Mouse (Mus musculus) stomach, postnatal 0 days (tissue): Measurements from ENCODE around the gene Heatr5b. TPM values are rescaled to one million over a fixed set of nuclear protein-coding genes. Genes with fewer than 3 reads are reported as not detected.

Experiments
- ATAC-seq: fragments of 200-750 bp; cut with Nextera tagmentation; 2 replicates; pipeline ENCODE4 v1.8.0; 2017; ENCODE audit not compliant: low FRiP score, low TSS enrichment
- DNase-seq: peaks from one replicate; pipeline ENCODE4 v3.0.0-alpha.2; 2016; ENCODE audit warnings: low spot score
- H3K27ac ChIP-seq: fragments of 300-500 bp; sonication (generic); replicated peaks from 2 replicates; pipeline ENCODE4 v1.5.1; 2014; ENCODE audit warnings: mild to moderate bottlenecking, control low read depth
- H3K27me3 ChIP-seq: fragments of 300-500 bp; sonication (generic); 2 replicates; pipeline ENCODE4 v1.6.1; 2014; ENCODE audit warnings: low read length; ENCODE audit not compliant: control insufficient read depth, insufficient read depth
- H3K36me3 ChIP-seq: fragments of 300-500 bp; sonication (generic); 2 replicates; pipeline ENCODE4 v1.6.1; 2014; ENCODE audit warnings: low read length, mixed read lengths; ENCODE audit not compliant: control insufficient read depth, insufficient read depth
- H3K4me1 ChIP-seq: fragments of 300-500 bp; sonication (generic); replicated peaks from 2 replicates; pipeline ENCODE4 v1.6.1; 2014; ENCODE audit warnings: antibody characterized with exemption; ENCODE audit not compliant: control insufficient read depth, insufficient read depth
- H3K4me2 ChIP-seq: fragments of 300-500 bp; sonication (generic); replicated peaks from 2 replicates; pipeline ENCODE4 v1.6.1; 2014; ENCODE audit warnings: low read depth, mild to moderate bottlenecking, control low read depth, moderate library complexity
- H3K4me3 ChIP-seq: fragments of 300-500 bp; sonication (generic); 2 replicates; pipeline ENCODE4 v1.5.1; 2014; ENCODE audit warnings: low read depth, low read length, control low read depth
- H3K9ac ChIP-seq: fragments of 300-500 bp; sonication (generic); 2 replicates; pipeline ENCODE4 v1.6.1; 2014; ENCODE audit warnings: mild to moderate bottlenecking, low read length, control low read depth, mixed read lengths
- H3K9me3 ChIP-seq: fragments of 300-500 bp; sonication (generic); 2 replicates; pipeline ENCODE4 v1.6.1; 2016; ENCODE audit warnings: low read length; ENCODE audit not compliant: control insufficient read depth
- CTCF ChIP-seq: IDR thresholded peaks from 2 replicates; pipeline ENCODE4 v1.5.1; 2016; ENCODE audit warnings: antibody characterized with exemption, low read depth, mild to moderate bottlenecking, moderate library complexity
- EP300 ChIP-seq: optimal IDR thresholded peaks from 2 replicates; pipeline ENCODE3; 2016; ENCODE audit warnings: antibody characterized with exemption
- WGBS: fragments of 180-500 bp; shearing (Covaris S2); extraction: QIAGEN DNeasy Blood & Tissue Kit; methylation state at CpG from one replicate; pipeline ENCODE4 v1.1.7; 2014; 5-methylcytosine and 5-hydroxymethylcytosine counted together
- polyA plus RNA-seq: library from polyadenylated mRNA; unstranded; fragments of >200 nt; fragmentation: Nextera tagmentation; extraction: Ambion mirVana; gene quantifications from 2 replicates; pipeline ENCODE4 v1.2.1, GENCODE M21; 2015

Gene Heatr5b
- polyA plus RNA-seq, 1 experiment from 2014 or later: 3.7 TPM

- Histone ChIP-seq H3K27ac (no peak overlapping the region), H3K4me3 (no peak overlapping the region), H3K4me1 (no peaks in the 10 kb centered on the region), H3K4me2 (no peak overlapping the region), H3K9me3 (no peaks in the 10 kb centered on the region), H3K36me3 (peaks cover 10% of the 10 kb centered on the region), H3K9ac (no peak overlapping the region), H3K27me3 (no peaks in the 10 kb centered on the region)
- DNase-seq (no peak), ATAC-seq (no peak)
- TF ChIP-seq EP300 (no peak), CTCF (no peak)
- 61% methylated on average over 7 of the region's 7 CpGs for WGBS
Measured at GRCm38 (mm10) chr17:78766084-78766483, 69.1 kb downstream of the Heatr5b start.

DNA sequence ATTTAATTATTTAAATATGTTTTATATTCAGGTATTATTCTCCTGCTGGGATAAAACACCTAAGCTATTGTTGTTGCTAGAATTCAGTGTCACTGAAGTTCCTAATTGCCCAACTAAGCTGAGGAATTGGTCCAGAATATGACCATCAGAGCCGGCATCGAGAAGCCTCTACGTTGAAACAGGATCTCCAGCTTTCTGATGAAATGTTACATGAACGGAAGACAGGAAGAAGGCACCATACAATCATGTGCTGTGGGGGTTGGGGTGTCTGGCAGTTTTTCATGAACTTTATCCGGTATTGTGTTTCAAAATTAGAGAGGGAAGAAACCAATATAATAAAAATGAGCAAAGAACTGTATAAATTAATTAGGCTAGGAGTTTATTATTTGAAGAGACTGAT, 71.9 kb downstream of the Heatr5b start:
- no peaks in the 10 kb centered on the region for H3K27me3 ChIP-seq
- peaks cover 9% of the 10 kb centered on the region for H3K36me3 ChIP-seq
- WGBS: 87% methylated on average over 5 of the region's 5 CpGs
- H3K4me1 ChIP-seq: no peaks in the 10 kb centered on the region
- no peak overlapping the region for H3K4me3 ChIP-seq
- no peak overlapping the region for H3K9ac ChIP-seq
- ATAC-seq (no peak), DNase-seq (no peak)
- H3K4me2 ChIP-seq: no peak overlapping the region
- H3K27ac ChIP-seq: no peak overlapping the region
- TF ChIP-seq CTCF (no peak), EP300 (no peak)
- no peaks in the 10 kb centered on the region for H3K9me3 ChIP-seq

DNA sequence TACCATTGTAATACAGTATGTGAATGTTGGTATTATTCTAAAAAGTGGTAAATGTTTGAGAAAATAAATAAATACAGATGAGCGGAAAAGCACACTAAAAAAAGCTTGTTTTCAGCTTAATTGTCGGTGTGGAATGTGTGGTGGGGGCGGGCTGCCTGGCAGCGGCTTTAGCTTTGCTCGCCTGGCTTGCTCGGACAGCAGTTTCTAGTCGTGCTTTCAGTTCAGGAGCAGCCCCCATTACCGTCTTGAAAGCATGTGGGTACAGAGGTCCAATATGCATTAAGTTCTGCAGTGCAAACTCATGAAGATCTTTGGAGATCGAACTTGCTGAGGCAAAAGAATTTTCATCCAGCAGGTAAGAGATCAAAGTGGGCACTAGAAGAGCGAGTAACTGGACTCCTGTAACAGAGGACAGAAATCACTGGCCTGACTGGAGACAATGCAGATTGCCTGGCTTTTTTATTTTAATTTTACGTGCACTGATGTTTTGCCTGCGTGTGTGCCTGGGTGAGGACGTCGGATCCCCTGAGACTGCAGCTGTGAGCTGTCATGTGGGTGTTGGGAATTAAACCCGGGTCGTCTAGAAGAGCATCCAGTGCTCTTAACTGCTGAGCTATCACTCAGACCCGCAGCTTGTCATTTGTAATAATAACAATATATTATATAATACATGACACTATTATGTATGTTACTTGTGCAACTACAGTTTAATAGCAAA, 82.1 kb downstream of the Heatr5b start:
- Histone ChIP-seq H3K27me3 (no peaks in the 10 kb centered on the region), H3K36me3 (0 out of 2 replicates have a peak, but pooled peaks cover 2% of the 10 kb centered on the region), H3K9me3 (no peaks in the 10 kb centered on the region), H3K27ac (no peak overlapping the region), H3K4me3 (no peak overlapping the region), H3K4me2 (no peak overlapping the region), H3K4me1 (no peaks in the 10 kb centered on the region), H3K9ac (no peak overlapping the region)
- 63% methylated on average over 17 of the region's 17 CpGs for WGBS
- DNase-seq (no peak), ATAC-seq (no peak)
- TF ChIP-seq EP300 (no peak), CTCF (no peak)

GRCm38 (mm10) chr17:78752064-78752463, 83.1 kb downstream of the Heatr5b start:
- H3K4me3 ChIP-seq: no peak overlapping the region
- no peaks in the 10 kb centered on the region for H3K4me1 ChIP-seq
- DNase-seq: no peak
- no peaks in the 10 kb centered on the region for H3K27me3 ChIP-seq
- 0 out of 2 replicates have a peak, but pooled peaks cover 2% of the 10 kb centered on the region for H3K36me3 ChIP-seq
- no peak overlapping the region for H3K9ac ChIP-seq
- peak; percentile 18; the same call in 1 of the 2 replicates for TF ChIP-seq CTCF
- TF ChIP-seq EP300: no peak
- WGBS: 66% methylated on average over 10 of the region's 10 CpGs
- ATAC-seq: no peak
- H3K4me2 ChIP-seq: no peak overlapping the region
- no peak overlapping the region for H3K27ac ChIP-seq
- no peaks in the 10 kb centered on the region for H3K9me3 ChIP-seq

DNA sequence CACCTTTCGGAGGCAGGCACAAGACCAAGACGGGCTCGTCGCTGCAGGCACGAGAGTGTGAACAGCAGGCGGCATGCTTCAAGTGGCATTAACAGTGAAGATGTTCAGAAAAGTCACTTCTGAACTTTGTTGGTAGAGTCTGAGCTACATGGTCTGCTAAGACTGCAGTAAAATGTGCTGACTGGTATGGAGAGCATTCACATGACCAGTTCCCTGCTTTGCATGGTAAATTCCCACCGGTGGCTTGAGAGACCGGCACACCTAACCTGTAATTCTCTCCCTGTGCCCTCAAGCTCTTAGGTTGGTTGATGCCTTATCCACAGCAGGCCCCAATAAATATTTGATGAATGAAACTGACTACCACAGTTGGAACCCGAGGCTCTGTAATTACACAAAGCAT, 86.7 kb downstream of the Heatr5b start:
- H3K9me3 ChIP-seq: no peaks in the 10 kb centered on the region
- no peak overlapping the region for H3K27ac ChIP-seq
- H3K4me2 ChIP-seq: no peak overlapping the region
- 88% methylated on average over 9 of the region's 9 CpGs for WGBS
- TF ChIP-seq CTCF (no peak), EP300 (no peak)
- no peaks in the 10 kb centered on the region for H3K27me3 ChIP-seq
- DNase-seq (no peak), ATAC-seq (no peak)
- no peak overlapping the region for H3K9ac ChIP-seq
- H3K4me1 ChIP-seq: no peaks in the 10 kb centered on the region
- no peak overlapping the region for H3K4me3 ChIP-seq
- H3K36me3 ChIP-seq: 0 out of 2 replicates have a peak, but pooled peaks cover 2% of the 10 kb centered on the region

DNA sequence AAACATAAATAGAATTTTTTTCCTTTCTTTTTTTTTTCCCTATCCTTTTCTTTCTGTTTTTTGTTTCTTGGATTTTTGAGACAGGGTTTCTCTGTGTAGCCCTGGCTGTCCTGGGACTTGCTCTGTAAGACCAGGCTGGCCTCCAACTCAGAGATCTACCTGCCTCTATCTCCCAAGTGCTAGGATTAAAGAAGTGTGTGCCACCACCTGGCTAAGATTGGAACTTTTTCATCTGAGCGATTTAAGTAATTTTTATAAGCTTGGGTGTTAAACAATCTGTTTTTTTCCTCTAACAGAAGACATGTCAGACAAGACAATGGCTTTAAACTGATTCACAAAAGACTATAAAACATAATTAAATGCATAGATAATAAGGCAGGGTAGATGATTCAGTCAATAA, 96.7 kb downstream of the Heatr5b start:
- H3K27ac ChIP-seq: no peak overlapping the region
- TF ChIP-seq CTCF: peak; percentile 56
- no peak for TF ChIP-seq EP300
- 61% methylated on average over 1 of the region's 1 CpGs for WGBS
- H3K4me3 ChIP-seq: no peak overlapping the region
- H3K27me3 ChIP-seq: no peaks in the 10 kb centered on the region
- H3K4me1 ChIP-seq: peaks cover 4% of the 10 kb centered on the region; the same call in 1 of the 2 replicates
- no peak overlapping the region for H3K4me2 ChIP-seq
- H3K9ac ChIP-seq: no peak overlapping the region
- no peaks in the 10 kb centered on the region for H3K36me3 ChIP-seq
- DNase-seq (no peak), ATAC-seq (no peak)
- no peaks in the 10 kb centered on the region for H3K9me3 ChIP-seq
